Mouse (Mus musculus) layer of hippocampus, postnatal 36 days (tissue): Measurements from ENCODE around the gene Sec14l5. TPM values are rescaled to one million over a fixed set of nuclear protein-coding genes. Genes with fewer than 3 reads are reported as not detected.
"Not testable (repeated sequence)": the region's sequence is repeated elsewhere in the genome, so short reads cannot be mapped to it uniquely, and the experiment has no call there.

ENCODE experiments used
- DNase-seq, 2 experiments: peaks; one replicate each; pipeline ENCODE4 v3.0.0; 2022
- microRNA-seq, 2 experiments: library from miRNA; unstranded; fragments of <30 nt; microRNA quantifications; one replicate each; pipeline ENCODE4 v1.2.0; 2021
- total RNA-seq, 2 experiments: library from RNA; stranded (reverse); gene quantifications; 2 replicates each; pipeline ENCODE4 v1.2.3; 2021

Sec14l5 gene
- total RNA-seq, 2 experiments from 2014 or later = 5.7 to 7.9 TPM

DNA sequence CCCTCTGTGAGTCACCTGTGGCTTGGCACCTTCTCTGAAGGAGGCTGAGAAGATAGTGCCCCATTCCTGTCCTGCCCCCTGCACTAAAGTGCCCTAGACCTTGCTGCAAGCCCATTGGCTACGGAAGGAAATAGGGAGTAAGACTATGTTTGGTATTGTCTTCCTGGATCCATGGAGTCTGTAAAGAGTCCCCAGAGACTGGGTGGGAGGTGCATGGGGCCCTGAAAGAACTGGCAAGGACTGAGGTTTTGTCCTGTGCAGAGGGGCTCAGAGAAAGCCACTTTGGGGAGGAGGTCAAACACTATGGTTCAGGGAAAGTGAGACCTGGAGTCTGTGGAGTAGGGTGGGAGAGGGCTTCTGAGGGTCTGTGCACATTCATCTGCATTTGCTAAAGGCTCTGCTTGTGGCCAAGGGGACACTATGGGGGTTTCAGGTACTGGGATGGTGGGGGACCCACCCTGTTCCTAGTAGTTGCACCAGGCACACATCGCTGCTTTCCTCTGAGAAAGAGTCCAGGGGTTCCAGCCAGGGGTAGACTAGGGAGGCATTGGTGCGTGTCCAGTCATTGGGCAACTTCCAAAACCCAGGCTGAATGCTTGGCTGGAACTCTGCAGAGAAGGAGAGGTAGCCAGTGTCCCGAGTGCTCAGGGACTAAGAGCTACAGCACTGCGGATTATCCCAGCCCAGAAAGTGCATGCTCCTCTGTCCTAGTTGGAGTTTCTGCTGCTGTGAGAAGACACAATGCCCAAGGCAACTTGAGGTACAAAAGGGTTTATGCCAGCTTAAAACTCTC lies 70.6 kb downstream of the Sec14l5 start:
- DNase-seq = no peak

DNA sequence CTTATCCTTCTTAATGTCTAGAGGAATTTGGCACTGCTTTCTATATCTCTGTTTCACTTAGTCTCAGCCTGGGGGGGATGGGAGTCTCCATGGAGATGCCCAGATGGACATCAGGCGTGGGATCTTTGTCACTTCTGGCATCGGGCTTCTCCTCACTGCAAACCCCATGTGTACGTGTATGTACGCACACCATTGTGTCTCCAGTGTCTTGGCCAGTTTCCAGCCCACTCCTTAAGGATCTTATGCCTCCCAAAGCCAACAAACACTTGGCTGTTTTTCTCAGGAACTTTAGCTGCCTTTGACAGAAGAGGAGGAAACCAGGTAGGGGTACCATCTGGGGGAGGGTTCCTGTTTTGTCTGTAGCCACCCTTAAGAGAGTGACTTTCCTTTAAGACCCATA lies 74.5 kb downstream of the Sec14l5 start:
- DNase-seq = no peak

DNA sequence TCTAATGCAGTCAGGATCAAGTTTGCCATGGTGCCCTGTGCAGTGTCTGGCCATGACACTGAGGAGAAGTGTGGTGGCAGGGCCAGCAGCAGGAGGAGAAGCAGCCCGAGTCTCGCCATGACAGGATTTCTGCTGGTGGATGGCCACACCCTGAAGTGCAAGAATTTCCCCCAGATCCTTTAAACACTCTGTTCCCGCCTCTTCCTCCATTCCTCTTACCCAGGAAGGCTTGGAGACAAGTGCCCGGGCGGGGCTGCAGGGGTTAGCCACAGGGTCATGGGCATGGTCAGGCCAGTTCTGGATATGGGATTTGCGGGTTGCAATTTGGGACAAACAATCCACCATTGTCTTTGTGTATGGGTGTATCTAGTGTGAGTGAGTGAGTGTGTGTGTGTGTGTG lies 75.2 kb downstream of the Sec14l5 start, which contains the start of gene AU021092:
Gene AU021092, minus strand, starts transcription at position 160 of the 400 bp plus-strand sequence.
- DNase-seq = no peak

DNA sequence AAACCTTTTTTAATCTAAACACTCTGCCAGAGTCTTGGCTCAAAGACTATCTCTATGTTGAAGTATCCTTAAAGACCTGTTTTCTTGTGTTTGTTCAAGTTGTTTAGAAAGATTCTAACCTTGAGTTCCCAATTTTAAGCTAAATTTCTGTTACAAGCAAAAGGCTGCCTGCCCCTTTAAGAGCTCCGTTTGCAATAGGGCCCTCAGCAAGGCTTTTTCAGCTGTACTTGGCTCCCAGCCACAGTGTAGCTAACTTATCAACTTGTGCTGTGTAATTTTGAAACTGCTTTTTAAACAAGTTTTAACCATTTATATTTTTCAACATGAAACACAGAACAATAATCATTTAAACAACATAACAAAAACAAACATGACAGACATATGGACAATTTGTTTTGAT lies 79.6 kb downstream of the Sec14l5 start:
- DNase-seq = not testable (repeated sequence)

DNA sequence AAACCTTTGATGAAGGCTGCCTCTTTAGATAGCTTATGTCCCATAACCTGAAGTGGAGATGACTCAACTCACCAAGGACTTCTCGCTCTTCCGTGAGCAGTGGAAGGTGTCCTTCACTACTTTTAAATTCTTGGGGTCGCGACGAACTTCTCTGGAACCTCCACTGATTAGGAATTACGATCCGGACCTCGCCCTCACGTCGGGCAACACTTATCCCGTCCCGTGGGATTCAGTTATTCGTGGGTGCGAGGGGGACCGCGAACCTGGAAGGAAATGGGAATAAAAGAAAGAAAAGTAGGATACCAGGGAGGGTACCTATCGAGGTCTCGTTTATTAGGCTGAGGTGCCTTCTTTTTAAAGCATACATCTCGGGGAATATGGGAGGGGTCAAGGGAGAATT lies 80.6 kb downstream of the Sec14l5 start:
- not testable (repeated sequence) for DNase-seq

DNA sequence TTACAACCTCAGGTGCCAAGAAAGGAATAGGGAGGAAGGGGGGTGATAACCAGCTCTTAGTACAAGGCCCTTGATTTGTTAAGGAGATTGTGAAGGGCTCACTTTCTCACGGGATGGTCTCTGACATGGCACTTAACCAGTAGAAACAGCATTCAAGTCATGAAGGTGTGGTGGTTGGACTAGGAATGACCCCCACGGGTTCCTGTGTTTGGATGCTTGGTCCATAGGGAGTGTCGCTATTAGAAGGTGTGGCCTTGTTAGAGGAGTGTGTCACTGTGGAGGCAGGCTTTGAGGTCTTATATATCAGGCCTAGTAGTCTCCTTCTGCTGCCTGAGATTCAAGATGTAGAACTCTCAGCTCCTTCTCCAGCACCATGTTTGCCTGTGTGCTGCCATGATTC lies 81.2 kb downstream of the Sec14l5 start:
- not testable (repeated sequence) for DNase-seq

DNA sequence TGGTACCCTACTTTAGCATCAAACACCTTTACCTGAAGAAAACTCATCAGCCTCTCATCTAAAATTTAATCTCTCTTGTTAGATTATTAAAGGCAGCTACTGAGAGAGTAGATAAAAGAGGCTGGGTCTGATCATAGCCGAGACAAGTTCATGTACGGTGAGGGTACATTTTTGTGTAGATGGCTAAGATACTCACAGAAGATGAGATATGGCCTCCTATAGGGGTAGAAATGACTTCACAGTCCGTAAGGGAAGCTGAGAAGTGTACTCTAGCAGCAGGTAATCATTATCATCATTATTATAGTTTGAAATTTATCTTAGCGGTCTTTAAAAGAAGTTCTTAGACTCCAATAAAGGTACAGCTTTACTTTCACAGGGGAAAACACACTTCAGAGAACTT lies 86.1 kb downstream of the Sec14l5 start:
- DNase-seq = no peak

DNA sequence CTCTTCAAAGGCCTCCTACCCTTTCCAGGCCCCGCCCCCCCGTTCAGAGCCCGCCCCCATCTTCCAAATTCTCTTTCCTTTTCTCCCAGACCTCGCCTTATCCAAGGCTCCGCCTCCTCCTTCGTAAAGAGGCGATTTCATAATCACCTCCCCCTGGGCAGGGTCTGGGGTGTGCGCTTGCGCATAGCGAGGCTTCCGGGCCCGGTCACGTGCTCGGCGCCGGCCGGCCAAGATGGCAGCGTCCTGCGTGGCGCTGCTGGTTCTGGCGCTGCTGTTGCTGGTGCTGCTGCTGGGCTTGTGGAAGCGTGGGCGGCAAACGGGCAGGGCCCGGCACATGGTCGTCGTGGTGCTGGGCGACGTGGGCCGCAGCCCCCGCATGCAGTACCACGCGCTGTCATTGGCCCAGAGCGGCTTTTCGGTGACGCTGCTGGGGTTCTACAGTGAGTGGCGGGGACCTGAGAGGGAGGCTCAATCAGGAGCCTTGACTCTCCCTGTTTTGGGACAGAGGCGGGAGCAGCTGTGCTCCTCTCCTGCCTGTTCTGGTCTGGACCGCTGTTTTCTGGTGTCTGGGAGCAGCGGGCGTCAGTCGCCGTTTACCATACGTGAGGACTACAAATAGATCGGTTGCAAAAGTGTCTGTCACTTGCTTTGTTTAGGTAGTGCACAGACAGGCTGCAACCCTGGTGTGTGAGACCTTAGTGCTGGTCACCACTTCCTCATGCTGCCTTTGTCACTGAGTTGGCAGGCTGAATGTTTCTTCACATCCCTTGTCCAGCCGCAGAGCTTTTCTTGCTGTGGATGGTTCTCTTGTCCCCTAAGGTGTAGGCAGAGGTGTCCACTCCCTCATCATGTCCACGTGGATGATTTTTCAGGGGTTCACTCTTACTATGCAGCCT lies 86.8 kb downstream of the Sec14l5 start, which contains the start of gene Alg1:
Gene Alg1, plus strand, starts transcription at position 204 of the 896 bp plus-strand sequence.
- peak; percentile 92 for DNase-seq

Small RNA genes within 50 kb of the gene (microRNA-seq; reads per million reads assigned to microRNA genes)
- gene Gm23689 (0 reads per million in 2 experiments), gene Gm26095 (0 reads per million in 2 experiments), gene Mir6364 (0 reads per million in 2 experiments)

Other genes with a start within 250 kb of the Sec14l5 start
- gene Nudt16l1, start 208.3 kb upstream of the Sec14l5 start, total RNA-seq = 10 to 100 TPM; 76.4 to 82.1 TPM
- gene Anks3, start 182.9 kb upstream of the Sec14l5 start, total RNA-seq = 10 to 100 TPM; 75.0 to 83.5 TPM
- gene Sept12, start 149.3 kb upstream of the Sec14l5 start, total RNA-seq = not detected
- gene Smim22, start 139.8 kb upstream of the Sec14l5 start, total RNA-seq = not detected
- gene Rogdi, start 133.6 kb upstream of the Sec14l5 start, total RNA-seq = 100 to 1,000 TPM; 362 to 395 TPM
- 100 to 1,000 TPM; 139 TPM for gene Glyr1, start 97.2 kb upstream of the Sec14l5 start, total RNA-seq
- gene Ubn1, start 97.1 kb upstream of the Sec14l5 start, total RNA-seq = 10 to 100 TPM; 42.9 to 45.0 TPM
- gene Ppl, start 14.7 kb upstream of the Sec14l5 start, total RNA-seq = 1 to 10 TPM; 2.4 to 2.5 TPM
- gene Nagpa, start 56.9 kb downstream of the Sec14l5 start, total RNA-seq = 10 to 100 TPM; 12.5 to 13.6 TPM
- gene AU021092, start 75.2 kb downstream of the Sec14l5 start, total RNA-seq = 1 to 10 TPM; 4.5 to 4.7 TPM
- gene Alg1, start 86.5 kb downstream of the Sec14l5 start, total RNA-seq = 10 to 100 TPM; 26.7 to 29.9 TPM
- gene Eef2kmt, start 108.9 kb downstream of the Sec14l5 start, total RNA-seq = 1 to 10 TPM; 5.2 to 5.6 TPM